Mouse (Mus musculus): Measurements from ENCODE around the gene Hcrtr2. TPM values are rescaled to one million over a fixed set of nuclear protein-coding genes. Genes with fewer than 3 reads are reported as not detected.

Hcrtr2 gene
- not detected in 2 replicates for polyA plus RNA-seq (2012; rRNA removed)

DNA sequence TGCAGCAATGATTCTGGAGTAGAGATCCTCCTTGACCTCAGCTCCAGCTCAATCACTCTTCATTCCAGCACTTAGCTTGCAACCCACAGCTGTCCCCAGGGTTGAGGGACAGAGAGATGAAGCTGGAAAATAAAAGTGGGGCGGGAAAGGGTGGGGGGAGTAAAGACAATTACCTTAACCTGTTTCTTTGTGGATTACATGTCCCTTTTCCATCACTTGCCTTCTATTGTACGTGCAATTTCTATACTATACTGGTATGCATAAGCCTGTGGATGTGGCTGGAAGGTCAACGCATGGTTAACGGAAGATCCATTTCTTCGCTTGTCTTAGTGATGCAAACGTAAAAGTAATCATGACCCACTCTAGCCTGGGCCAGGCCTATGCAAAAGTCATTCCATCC, at the start of gene Hcrtr2:
Hcrtr2 (minus strand) TSS at position 101 of the 400 bp plus-strand sequence.
- no peak within 1 kb of the TSS for H3K27ac ChIP-seq (ENCODE audit: control insufficient read depth, insufficient read depth, low read depth, low read length)
- no peaks in the 10 kb centered on the region for H3K4me1 ChIP-seq (ENCODE audit: control insufficient read depth, insufficient read depth, low read length)
- H3K27me3 ChIP-seq (ENCODE audit: control insufficient read depth, insufficient read depth, low read length) = no peaks in the 10 kb centered on the region
- H3K36me3 ChIP-seq (ENCODE audit: control insufficient read depth, insufficient read depth, low read length) = no peaks in the 10 kb centered on the region
- H3K4me3 ChIP-seq (ENCODE audit: control insufficient read depth, low read depth, low read length) = no peak within 1 kb of the TSS; the same call in none of the 2 replicates
- TF ChIP-seq POLR2A (IDR thresholded peaks at IDR 0.05; ENCODE audit: control insufficient read depth, low read depth, low read length) (no peak), CTCF (IDR thresholded peaks at IDR 0.05; ENCODE audit: control insufficient read depth, insufficient read depth, insufficient replicate concordance, low read depth, low read length) (no peak)

DNA sequence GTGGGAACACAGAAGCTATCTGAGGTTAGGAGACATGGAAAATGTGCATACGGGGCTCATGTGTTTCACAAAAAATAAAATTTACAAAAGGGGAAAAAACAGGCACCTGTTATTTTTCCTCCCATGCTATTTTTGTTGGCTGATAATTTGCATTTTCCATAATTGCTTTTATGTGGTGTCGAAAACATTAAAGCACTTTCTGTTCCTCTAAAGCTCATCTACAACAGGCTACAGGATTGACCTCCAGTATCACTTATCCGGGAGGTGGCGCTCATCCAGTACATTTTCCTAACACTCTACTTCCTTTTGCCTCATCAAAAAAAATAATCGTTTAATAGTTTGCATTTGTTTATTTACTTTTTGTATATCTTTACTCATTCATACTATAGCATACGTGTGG, 41.2 kb upstream of the Hcrtr2 start:
- Histone ChIP-seq H3K4me3 (ENCODE audit: control insufficient read depth, low read depth, low read length) (no peak overlapping the region), H3K27me3 (ENCODE audit: control insufficient read depth, insufficient read depth, low read length) (no peaks in the 10 kb centered on the region), H3K4me1 (ENCODE audit: control insufficient read depth, insufficient read depth, low read length) (no peaks in the 10 kb centered on the region), H3K27ac (ENCODE audit: control insufficient read depth, insufficient read depth, low read depth, low read length) (no peak overlapping the region), H3K36me3 (ENCODE audit: control insufficient read depth, insufficient read depth, low read length) (no peaks in the 10 kb centered on the region)
- TF ChIP-seq CTCF (IDR thresholded peaks at IDR 0.05; ENCODE audit: control insufficient read depth, insufficient read depth, insufficient replicate concordance, low read depth, low read length) (no peak), POLR2A (IDR thresholded peaks at IDR 0.05; ENCODE audit: control insufficient read depth, low read depth, low read length) (no peak)

DNA sequence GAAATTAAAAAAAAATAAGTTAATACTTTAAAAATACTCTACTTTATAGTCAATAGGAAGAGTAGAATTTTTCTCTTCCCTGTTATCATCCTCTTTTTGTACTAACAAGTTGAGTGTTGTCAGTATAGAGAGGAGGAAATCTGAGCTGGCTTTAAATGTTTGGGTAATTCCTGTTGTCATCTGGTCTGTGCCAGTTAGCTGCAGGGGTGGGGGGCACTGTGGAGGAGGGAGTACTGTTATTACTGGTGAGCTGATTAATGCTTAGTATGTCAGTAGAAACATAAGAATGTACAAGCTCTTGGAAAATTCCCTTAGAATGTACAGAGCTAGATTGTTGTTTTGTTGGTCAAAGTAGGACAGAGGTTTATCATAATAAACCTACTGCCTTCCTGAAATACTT, 36.7 kb upstream of the Hcrtr2 start:
- H3K27me3 ChIP-seq (ENCODE audit: control insufficient read depth, insufficient read depth, low read length) = no peaks in the 10 kb centered on the region
- TF ChIP-seq POLR2A (IDR thresholded peaks at IDR 0.05; ENCODE audit: control insufficient read depth, low read depth, low read length) (no peak), CTCF (IDR thresholded peaks at IDR 0.05; ENCODE audit: control insufficient read depth, insufficient read depth, insufficient replicate concordance, low read depth, low read length) (no peak)
- H3K4me3 ChIP-seq (ENCODE audit: control insufficient read depth, low read depth, low read length) = no peak overlapping the region
- H3K27ac ChIP-seq (ENCODE audit: control insufficient read depth, insufficient read depth, low read depth, low read length) = no peak overlapping the region
- H3K36me3 ChIP-seq (ENCODE audit: control insufficient read depth, insufficient read depth, low read length) = no peaks in the 10 kb centered on the region
- H3K4me1 ChIP-seq (ENCODE audit: control insufficient read depth, insufficient read depth, low read length) = no peaks in the 10 kb centered on the region

DNA sequence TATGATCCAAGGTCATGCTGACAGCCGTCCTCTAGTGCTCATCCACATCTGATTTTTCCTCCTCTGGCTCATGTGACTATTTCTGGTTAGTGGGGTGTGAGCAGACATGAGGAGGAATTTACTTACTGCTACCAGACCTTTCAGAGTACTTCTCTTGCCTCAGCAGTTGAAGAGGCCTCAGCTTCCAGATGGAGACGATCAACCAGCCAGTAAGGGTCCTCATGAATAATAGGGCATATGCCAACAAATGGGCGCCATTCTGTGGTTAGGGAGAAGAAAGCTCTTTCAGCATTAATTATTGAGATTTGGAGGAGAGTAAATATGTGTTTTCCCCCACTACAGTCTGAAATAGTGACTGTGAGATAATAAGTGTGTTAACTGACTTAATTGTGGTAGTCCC, 28.7 kb upstream of the Hcrtr2 start:
- Histone ChIP-seq H3K27ac (ENCODE audit: control insufficient read depth, insufficient read depth, low read depth, low read length) (no peak overlapping the region), H3K27me3 (ENCODE audit: control insufficient read depth, insufficient read depth, low read length) (no peaks in the 10 kb centered on the region), H3K36me3 (ENCODE audit: control insufficient read depth, insufficient read depth, low read length) (no peaks in the 10 kb centered on the region), H3K4me3 (ENCODE audit: control insufficient read depth, low read depth, low read length) (no peak overlapping the region), H3K4me1 (ENCODE audit: control insufficient read depth, insufficient read depth, low read length) (no peaks in the 10 kb centered on the region)
- TF ChIP-seq CTCF (IDR thresholded peaks at IDR 0.05; ENCODE audit: control insufficient read depth, insufficient read depth, insufficient replicate concordance, low read depth, low read length) (no peak), POLR2A (IDR thresholded peaks at IDR 0.05; ENCODE audit: control insufficient read depth, low read depth, low read length) (no peak)

DNA sequence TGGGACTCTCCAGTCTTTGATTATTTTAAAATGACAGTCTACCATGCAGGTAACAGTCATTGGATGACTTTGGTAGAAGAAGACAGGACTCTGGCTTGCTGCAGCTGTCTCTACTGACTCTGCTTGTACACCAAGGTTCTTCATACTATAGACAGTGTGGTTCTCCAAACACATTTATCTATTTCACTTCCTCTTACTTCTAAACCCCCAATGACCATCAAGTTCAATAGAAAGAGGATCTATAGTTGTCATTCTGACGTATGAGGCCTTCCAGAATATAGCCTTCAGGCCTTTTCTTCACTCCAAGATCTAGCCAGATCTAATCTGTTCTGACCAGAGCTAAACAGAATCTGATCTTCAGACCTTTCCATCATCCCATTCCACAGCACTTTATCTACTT, 23.6 kb upstream of the Hcrtr2 start:
- no peaks in the 10 kb centered on the region for H3K27me3 ChIP-seq (ENCODE audit: control insufficient read depth, insufficient read depth, low read length)
- no peaks in the 10 kb centered on the region for H3K36me3 ChIP-seq (ENCODE audit: control insufficient read depth, insufficient read depth, low read length)
- no peaks in the 10 kb centered on the region for H3K4me1 ChIP-seq (ENCODE audit: control insufficient read depth, insufficient read depth, low read length)
- TF ChIP-seq CTCF (IDR thresholded peaks at IDR 0.05; ENCODE audit: control insufficient read depth, insufficient read depth, insufficient replicate concordance, low read depth, low read length) = no peak
- no peak overlapping the region for H3K27ac ChIP-seq (ENCODE audit: control insufficient read depth, insufficient read depth, low read depth, low read length)
- no peak overlapping the region for H3K4me3 ChIP-seq (ENCODE audit: control insufficient read depth, low read depth, low read length)

DNA sequence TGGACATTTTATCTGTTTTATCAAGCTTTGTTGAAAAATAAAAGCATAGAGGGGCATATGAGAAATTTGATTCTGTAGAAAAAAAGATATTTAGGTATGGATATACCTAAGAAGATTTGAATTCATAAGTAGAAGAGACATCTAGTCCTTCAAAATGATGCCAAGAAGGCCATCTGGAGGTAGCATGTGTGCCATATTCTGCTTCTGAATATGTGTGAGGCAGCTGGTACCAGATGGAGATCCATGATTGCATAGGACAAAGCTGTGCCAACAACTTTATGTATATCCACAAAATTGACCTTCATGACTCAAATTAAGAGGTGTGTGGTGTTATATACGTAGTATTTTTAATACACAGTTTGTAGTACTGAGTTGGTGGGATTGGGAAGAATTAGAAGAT, 7.4 kb upstream of the Hcrtr2 start:
- Histone ChIP-seq H3K27me3 (ENCODE audit: control insufficient read depth, insufficient read depth, low read length) (no peaks in the 10 kb centered on the region), H3K27ac (ENCODE audit: control insufficient read depth, insufficient read depth, low read depth, low read length) (no peak overlapping the region), H3K36me3 (ENCODE audit: control insufficient read depth, insufficient read depth, low read length) (no peaks in the 10 kb centered on the region), H3K4me3 (ENCODE audit: control insufficient read depth, low read depth, low read length) (no peak overlapping the region), H3K4me1 (ENCODE audit: control insufficient read depth, insufficient read depth, low read length) (no peaks in the 10 kb centered on the region)
- TF ChIP-seq POLR2A (IDR thresholded peaks at IDR 0.05; ENCODE audit: control insufficient read depth, low read depth, low read length) = no peak

DNA sequence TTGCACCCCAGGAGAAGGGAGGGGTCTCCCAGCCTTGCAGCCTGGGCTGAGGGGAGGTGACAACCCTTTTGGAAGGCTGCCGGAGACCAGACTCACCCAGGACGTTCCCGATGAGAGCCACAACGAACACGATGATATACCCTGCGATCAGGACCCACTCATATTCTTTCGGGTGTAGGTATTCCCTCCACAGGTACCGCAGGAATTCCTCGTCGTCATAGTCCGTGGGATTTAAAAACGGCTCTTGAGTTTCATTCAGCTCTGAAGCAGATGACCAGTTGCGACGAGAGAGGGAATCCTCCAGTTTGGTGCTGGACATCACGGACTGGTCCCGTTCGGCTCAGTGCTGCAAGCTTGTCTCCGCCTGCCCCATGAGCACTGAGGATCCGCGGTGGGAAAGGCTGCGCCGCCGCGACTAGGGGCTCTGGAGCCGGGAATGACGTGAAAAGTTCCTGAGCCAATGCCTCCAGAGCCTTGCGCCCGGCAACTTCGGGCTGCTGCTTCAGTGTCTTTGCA, 412 bp downstream of the Hcrtr2 start:
- Histone ChIP-seq H3K27me3 (ENCODE audit: control insufficient read depth, insufficient read depth, low read length) (no peaks in the 10 kb centered on the region), H3K27ac (ENCODE audit: control insufficient read depth, insufficient read depth, low read depth, low read length) (no peak overlapping the region), H3K4me1 (ENCODE audit: control insufficient read depth, insufficient read depth, low read length) (no peaks in the 10 kb centered on the region), H3K4me3 (ENCODE audit: control insufficient read depth, low read depth, low read length) (no peak overlapping the region; the same call in none of the 2 replicates), H3K36me3 (ENCODE audit: control insufficient read depth, insufficient read depth, low read length) (no peaks in the 10 kb centered on the region)
- TF ChIP-seq POLR2A (IDR thresholded peaks at IDR 0.05; ENCODE audit: control insufficient read depth, low read depth, low read length) = no peak
- no peak for TF ChIP-seq CTCF (IDR thresholded peaks at IDR 0.05; ENCODE audit: control insufficient read depth, insufficient read depth, insufficient replicate concordance, low read depth, low read length)

Data from testis, adult 2 months (tissue).